Mouse (Mus musculus) stomach, postnatal 0 days (tissue): ENCODE data around the gene Fgfr1op2.

Experiments
- CTCF ChIP-seq: IDR thresholded peaks from 2 replicates; pipeline ENCODE4 v1.5.1; 2016; ENCODE audit warnings: antibody characterized with exemption, low read depth, mild to moderate bottlenecking, moderate library complexity
- EP300 ChIP-seq: optimal IDR thresholded peaks from 2 replicates; pipeline ENCODE3; 2016; ENCODE audit warnings: antibody characterized with exemption

DNA sequence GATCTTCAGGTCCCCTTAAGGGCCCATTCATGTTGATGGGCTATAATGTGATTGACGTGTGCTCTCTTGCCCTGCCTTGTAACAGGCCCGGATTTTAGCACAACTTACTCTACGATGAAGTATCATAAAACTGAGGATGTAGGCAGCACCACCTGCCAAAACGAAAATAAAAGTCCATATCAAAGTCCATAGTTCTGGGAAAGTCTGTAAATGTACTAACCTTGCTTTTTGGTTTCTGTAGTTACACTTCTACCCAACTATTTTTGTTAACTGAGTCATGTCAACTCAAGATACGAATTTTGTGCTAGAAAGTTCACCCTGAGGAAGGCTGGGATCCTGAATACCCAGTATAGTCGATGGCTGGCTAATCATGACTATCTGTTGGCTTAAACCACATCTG, 64.0 kb downstream of the Fgfr1op2 start:
- no peak for TF ChIP-seq CTCF
- TF ChIP-seq EP300, result no peak
